Mouse (Mus musculus) liver, embryonic 12.5 days (tissue): ENCODE measurements at regions not wholly inside any gene's neighbourhood (a gene's known extent, or its start where the extent isn't known, plus 50 kb on each side); places are given as distances from the start of the nearest gene placed in this dataset.

Experiments used
- ATAC-seq: fragments of 200-750 bp; cut with Nextera tagmentation; 2 replicates; pipeline ENCODE4 v1.8.0; 2017; ENCODE audit warnings: moderate number of reproducible peaks, mild to moderate bottlenecking, moderate library complexity
- H3K27ac ChIP-seq: fragments of 300-500 bp; sonication (generic); 2 replicates; pipeline ENCODE4 v1.5.1; 2016; ENCODE audit warnings: mild to moderate bottlenecking
- H3K27me3 ChIP-seq: fragments of 300-500 bp; sonication (generic); replicated peaks from 2 replicates; pipeline ENCODE4 v1.6.1; 2016; ENCODE audit warnings: mild to moderate bottlenecking, moderate library complexity
- H3K36me3 ChIP-seq: fragments of 300-500 bp; sonication (generic); 2 replicates; pipeline ENCODE4 v1.6.1; 2016; ENCODE audit warnings: mild to moderate bottlenecking, moderate library complexity
- H3K4me1 ChIP-seq: fragments of 300-500 bp; sonication (generic); 2 replicates; pipeline ENCODE4 v1.6.1; 2016
- H3K4me2 ChIP-seq: fragments of 300-500 bp; sonication (generic); 2 replicates; pipeline ENCODE4 v1.6.1; 2016; ENCODE audit warnings: mild to moderate bottlenecking, moderate library complexity
- H3K4me3 ChIP-seq: fragments of 300-500 bp; sonication (generic); 2 replicates; pipeline ENCODE4 v1.5.1; 2016; ENCODE audit warnings: mild to moderate bottlenecking, moderate library complexity
- H3K9ac ChIP-seq: fragments of 300-500 bp; sonication (generic); 2 replicates; pipeline ENCODE4 v1.6.1; 2016; ENCODE audit warnings: mild to moderate bottlenecking, moderate library complexity
- H3K9me3 ChIP-seq: fragments of 300-500 bp; sonication (generic); replicated peaks from 2 replicates; pipeline ENCODE4 v1.6.1; 2016; ENCODE audit warnings: mild to moderate bottlenecking, moderate library complexity
- WGBS: fragments of 180-500 bp; shearing (Covaris S2); methylation state at CpG from one replicate; pipeline ENCODE4 v1.1.7; 2016; ENCODE audit not compliant: insufficient replicate concordance; 5-methylcytosine and 5-hydroxymethylcytosine counted together

DNA sequence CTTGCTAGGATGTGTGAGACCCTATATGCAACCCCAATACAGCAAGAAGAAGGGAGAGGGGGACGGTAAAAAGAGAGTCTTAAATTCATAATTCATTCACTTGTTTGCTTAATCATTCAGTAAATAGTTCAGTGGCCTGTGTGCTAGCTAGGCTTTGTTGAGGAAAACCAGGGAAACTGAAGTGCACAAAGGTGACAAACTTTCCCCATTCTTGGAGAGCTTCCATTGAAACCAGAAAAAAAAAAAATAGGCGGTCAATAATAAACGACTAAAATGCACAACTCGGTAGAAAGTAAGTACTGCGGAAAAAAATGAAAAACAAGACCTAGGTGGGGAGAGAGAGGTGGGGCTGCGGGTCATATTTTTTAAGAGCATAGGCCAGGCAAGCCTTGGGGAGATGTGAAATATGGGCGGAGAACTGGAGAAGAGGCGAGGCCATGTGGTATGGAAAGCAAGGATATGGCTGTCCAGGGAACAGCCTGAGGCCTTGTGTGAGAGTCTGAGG lies 72.3 kb upstream of the Hes1 start:
- Histone ChIP-seq H3K4me3 (no peak overlapping the region), H3K4me1 (peaks cover 22% of the 10 kb centered on the region)
- WGBS, result 77% methylated on average over 8 of the region's 8 CpGs

GRCm38 (mm10) chr16:29993111-29993510 lies 71.1 kb upstream of the Hes1 start:
- no peak overlapping the region for H3K4me3 ChIP-seq
- 0 out of 2 replicates have a peak, but pooled peaks cover 6% of the 10 kb centered on the region for H3K27me3 ChIP-seq
- H3K9ac ChIP-seq, result no peak overlapping the region
- no peak overlapping the region for H3K27ac ChIP-seq
- 42% methylated on average over 7 of the region's 7 CpGs for WGBS
- peaks cover 22% of the 10 kb centered on the region for H3K4me1 ChIP-seq
- ATAC-seq, result no peak
- no peaks in the 10 kb centered on the region for H3K36me3 ChIP-seq
- H3K4me2 ChIP-seq, result no peak overlapping the region
- no peaks in the 10 kb centered on the region for H3K9me3 ChIP-seq

More for the DNA sequence above, 72.3 kb upstream of the Hes1 start:
- no peaks in the 10 kb centered on the region for H3K9me3 ChIP-seq
- H3K4me2 ChIP-seq, result no peak overlapping the region
- no peaks in the 10 kb centered on the region for H3K36me3 ChIP-seq
- H3K27me3 ChIP-seq, result 0 out of 2 replicates have a peak, but pooled peaks cover 6% of the 10 kb centered on the region
- no peak for ATAC-seq
- no peak overlapping the region for H3K9ac ChIP-seq
- H3K27ac ChIP-seq, result no peak overlapping the region

DNA sequence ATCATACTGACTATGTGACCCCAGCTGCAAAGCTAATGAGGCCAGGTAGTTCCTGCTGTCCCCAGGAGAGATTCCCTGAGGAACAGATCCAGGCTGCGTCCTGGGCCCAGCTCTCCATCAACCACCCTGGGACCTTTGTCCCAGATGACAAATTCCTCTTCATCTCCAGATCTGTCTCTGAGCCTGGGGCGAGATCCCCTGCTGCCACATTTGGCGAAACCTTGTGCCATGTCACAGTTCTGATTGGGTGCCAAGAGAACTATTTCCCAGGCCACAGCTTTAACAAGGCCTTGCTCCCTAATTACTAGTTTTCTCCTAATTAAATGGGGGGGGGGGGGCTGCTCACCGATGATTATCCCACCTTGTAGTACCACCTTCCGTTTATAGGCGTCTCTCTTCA lies 70.6 kb upstream of the Hes1 start:
- WGBS, result 75% methylated on average over 6 of the region's 6 CpGs
- no peak for ATAC-seq
- H3K27me3 ChIP-seq, result 0 out of 2 replicates have a peak, but pooled peaks cover 6% of the 10 kb centered on the region
- H3K9me3 ChIP-seq, result no peaks in the 10 kb centered on the region
- no peak overlapping the region for H3K27ac ChIP-seq
- no peak overlapping the region for H3K9ac ChIP-seq
- peaks cover 22% of the 10 kb centered on the region for H3K4me1 ChIP-seq
- no peaks in the 10 kb centered on the region for H3K36me3 ChIP-seq
- no peak overlapping the region for H3K4me2 ChIP-seq
- no peak overlapping the region for H3K4me3 ChIP-seq

- Histone ChIP-seq H3K36me3 (no peaks in the 10 kb centered on the region), H3K9me3 (no peaks in the 10 kb centered on the region), H3K27ac (no peak overlapping the region), H3K4me1 (peaks cover 14% of the 10 kb centered on the region), H3K9ac (no peak overlapping the region), H3K27me3 (0 out of 2 replicates have a peak, but pooled peaks cover 6% of the 10 kb centered on the region), H3K4me3 (no peak overlapping the region), H3K4me2 (no peak overlapping the region)
- 31% methylated on average over 12 of the region's 12 CpGs for WGBS
- ATAC-seq, result 0 out of 2 replicates have a peak, but pooled peaks have one; percentile 42
These were observed 67.8 kb upstream of the Hes1 start for GRCm38 (mm10) chr16:29996139-29997069.

- Histone ChIP-seq H3K4me1 (peaks cover 23% of the 10 kb centered on the region), H3K4me2 (no peak overlapping the region), H3K4me3 (no peak overlapping the region), H3K36me3 (no peaks in the 10 kb centered on the region), H3K9ac (no peak overlapping the region), H3K9me3 (no peaks in the 10 kb centered on the region), H3K27me3 (0 out of 2 replicates have a peak, but pooled peaks cover 2% of the 10 kb centered on the region), H3K27ac (no peak overlapping the region)
- WGBS, result 76% methylated on average over 2 of the region's 2 CpGs
- no peak for ATAC-seq
These were observed 64.0 kb upstream of the Hes1 start for GRCm38 (mm10) chr16:30000166-30000565.

GRCm38 (mm10) chr16:30005124-30005523 lies 59.1 kb upstream of the Hes1 start:
- Histone ChIP-seq H3K4me3 (no peak overlapping the region), H3K4me2 (no peak overlapping the region), H3K27ac (no peak overlapping the region), H3K9me3 (no peaks in the 10 kb centered on the region), H3K36me3 (no peaks in the 10 kb centered on the region), H3K9ac (no peak overlapping the region), H3K4me1 (peaks cover 25% of the 10 kb centered on the region), H3K27me3 (peaks cover 48% of the 10 kb centered on the region)
- no peak for ATAC-seq
- 39% methylated on average over 3 of the region's 3 CpGs for WGBS

GRCm38 (mm10) chr16:30006826-30007225 lies 57.4 kb upstream of the Hes1 start:
- peaks cover 25% of the 10 kb centered on the region for H3K4me1 ChIP-seq
- H3K9me3 ChIP-seq, result no peaks in the 10 kb centered on the region
- no peak overlapping the region for H3K4me3 ChIP-seq
- no peak overlapping the region for H3K4me2 ChIP-seq
- H3K27me3 ChIP-seq, result peaks cover 63% of the 10 kb centered on the region
- H3K27ac ChIP-seq, result no peak overlapping the region
- no peak overlapping the region for H3K9ac ChIP-seq
- 58% methylated on average over 4 of the region's 4 CpGs for WGBS
- no peak for ATAC-seq
- no peaks in the 10 kb centered on the region for H3K36me3 ChIP-seq

- H3K27me3 ChIP-seq, result peaks cover 65% of the 10 kb centered on the region
- ATAC-seq, result peak; percentile 70
- 2% methylated on average over 50 of the region's 62 CpGs for WGBS
- peaks cover 17% of the 10 kb centered on the region for H3K4me1 ChIP-seq
- peak overlapping the region; percentile 72 for H3K4me2 ChIP-seq
- H3K9ac ChIP-seq, result peak overlapping the region; percentile 55
- no peaks in the 10 kb centered on the region for H3K36me3 ChIP-seq
- H3K4me3 ChIP-seq, result peak overlapping the region; percentile 51
- no peaks in the 10 kb centered on the region for H3K9me3 ChIP-seq
- peak overlapping the region; percentile 85 for H3K27ac ChIP-seq
These were observed 55.5 kb upstream of the Hes1 start for GRCm38 (mm10) chr16:30008451-30009357.

GRCm38 (mm10) chr16:30009521-30010186 lies 54.5 kb upstream of the Hes1 start:
- Histone ChIP-seq H3K4me3 (peak overlapping the region; percentile 51), H3K4me2 (peak overlapping the region; percentile 72), H3K27ac (peak overlapping the region; percentile 85), H3K4me1 (peaks cover 20% of the 10 kb centered on the region), H3K9ac (0 out of 2 replicates have a peak overlapping the region, but pooled peaks have one; percentile 55), H3K36me3 (no peaks in the 10 kb centered on the region), H3K9me3 (no peaks in the 10 kb centered on the region), H3K27me3 (peaks cover 65% of the 10 kb centered on the region)
- peak; percentile 31; the same call in 1 of the 2 replicates for ATAC-seq
- WGBS, result 13% methylated on average over 17 of the region's 17 CpGs

- Histone ChIP-seq H3K4me1 (peaks cover 18% of the 10 kb centered on the region), H3K9me3 (no peaks in the 10 kb centered on the region), H3K27me3 (peaks cover 37% of the 10 kb centered on the region), H3K9ac (no peak overlapping the region), H3K27ac (no peak overlapping the region), H3K36me3 (no peaks in the 10 kb centered on the region), H3K4me2 (no peak overlapping the region), H3K4me3 (no peak overlapping the region)
- ATAC-seq, result no peak
- WGBS, result 26% methylated on average over 2 of the region's 2 CpGs
These were observed 51.1 kb upstream of the Hes1 start for GRCm38 (mm10) chr16:30013123-30013522.

GRCm38 (mm10) chr16:30013943-30014342 lies 50.2 kb upstream of the Hes1 start:
- Histone ChIP-seq H3K4me2 (no peak overlapping the region), H3K27me3 (peaks cover 31% of the 10 kb centered on the region), H3K9ac (no peak overlapping the region), H3K27ac (no peak overlapping the region), H3K4me1 (peaks cover 9% of the 10 kb centered on the region), H3K4me3 (no peak overlapping the region), H3K36me3 (no peaks in the 10 kb centered on the region), H3K9me3 (no peaks in the 10 kb centered on the region)
- WGBS, result 73% methylated on average over 9 of the region's 9 CpGs
- no peak for ATAC-seq
